Mouse (Mus musculus): Measurements from ENCODE around the gene Padi1. TPM values are rescaled to one million over a fixed set of nuclear protein-coding genes. Genes with fewer than 3 reads are reported as not detected.
A peak's percentile ranks its signal among the peaks of the same experiment; 100 is the strongest.

Gene Padi1
- polyA plus RNA-seq, 1 experiment from 2014 or later, result 0.28 TPM

GRCm38 (mm10) chr4:140843670-140844280 lies 1.8 kb downstream of the Padi1 start:
- ATAC-seq (ENCODE audit: insufficient number of reproducible peaks, low FRiP score), result no peak
- H3K27ac ChIP-seq (ENCODE audit: poor library complexity, severe bottlenecking), result no peak overlapping the region
- H3K9me3 ChIP-seq (replicated peaks), result no peaks in the 10 kb centered on the region
- H3K27me3 ChIP-seq (replicated peaks), result peaks cover 24% of the 10 kb centered on the region; the same call in 1 of the 2 replicates
- H3K4me2 ChIP-seq, result no peak overlapping the region
- H3K36me3 ChIP-seq, result no peaks in the 10 kb centered on the region
- peaks cover 20% of the 10 kb centered on the region for H3K4me1 ChIP-seq (replicated peaks)
- no peak overlapping the region for H3K4me3 ChIP-seq
- whole genome bisulfite sequencing, result 68% methylated on average over 15 of the region's 15 CpGs
- H3K9ac ChIP-seq, result no peak overlapping the region

GRCm38 (mm10) chr4:140842909-140843308 lies 2.7 kb downstream of the Padi1 start:
- Histone ChIP-seq H3K27ac (ENCODE audit: poor library complexity, severe bottlenecking) (no peak overlapping the region), H3K9me3 (replicated peaks) (no peaks in the 10 kb centered on the region), H3K27me3 (replicated peaks) (peaks cover 26% of the 10 kb centered on the region; the same call in 1 of the 2 replicates), H3K4me3 (no peak overlapping the region), H3K4me2 (no peak overlapping the region), H3K36me3 (no peaks in the 10 kb centered on the region), H3K4me1 (replicated peaks) (peaks cover 26% of the 10 kb centered on the region), H3K9ac (no peak overlapping the region)
- no peak for ATAC-seq (ENCODE audit: insufficient number of reproducible peaks, low FRiP score)
- WGBS, result 89% methylated on average over 1 of the region's 1 CpGs

GRCm38 (mm10) chr4:140837879-140838278 lies 7.7 kb downstream of the Padi1 start:
- Histone ChIP-seq H3K4me1 (replicated peaks) (peaks cover 16% of the 10 kb centered on the region), H3K4me3 (no peak overlapping the region), H3K36me3 (no peaks in the 10 kb centered on the region), H3K27ac (ENCODE audit: poor library complexity, severe bottlenecking) (no peak overlapping the region), H3K9me3 (replicated peaks) (no peaks in the 10 kb centered on the region), H3K27me3 (replicated peaks) (peaks cover 33% of the 10 kb centered on the region), H3K4me2 (peak overlapping the region; percentile 50), H3K9ac (no peak overlapping the region)
- peak; percentile 43; the same call in 1 of the 2 replicates for ATAC-seq (ENCODE audit: insufficient number of reproducible peaks, low FRiP score)
- 17% methylated on average over 8 of the region's 8 CpGs for WGBS

GRCm38 (mm10) chr4:140836208-140836866 lies 9.2 kb downstream of the Padi1 start:
- ATAC-seq (ENCODE audit: insufficient number of reproducible peaks, low FRiP score), result no peak
- Histone ChIP-seq H3K27ac (ENCODE audit: poor library complexity, severe bottlenecking) (no peak overlapping the region), H3K36me3 (no peaks in the 10 kb centered on the region), H3K9me3 (replicated peaks) (no peaks in the 10 kb centered on the region), H3K9ac (no peak overlapping the region), H3K4me2 (no peak overlapping the region), H3K27me3 (replicated peaks) (peaks cover 44% of the 10 kb centered on the region), H3K4me1 (replicated peaks) (peaks cover 13% of the 10 kb centered on the region), H3K4me3 (no peak overlapping the region)
- WGBS, result 76% methylated on average over 11 of the region's 11 CpGs

- WGBS, result 11% methylated on average over 10 of the region's 10 CpGs
- Histone ChIP-seq H3K36me3 (no peaks in the 10 kb centered on the region), H3K9ac (no peak overlapping the region), H3K4me1 (replicated peaks) (peaks cover 13% of the 10 kb centered on the region), H3K4me2 (no peak overlapping the region), H3K4me3 (no peak overlapping the region), H3K27me3 (replicated peaks) (peaks cover 51% of the 10 kb centered on the region), H3K9me3 (replicated peaks) (no peaks in the 10 kb centered on the region), H3K27ac (ENCODE audit: poor library complexity, severe bottlenecking) (no peak overlapping the region)
- peak; percentile 58; the same call in 1 of the 2 replicates for ATAC-seq (ENCODE audit: insufficient number of reproducible peaks, low FRiP score)
These were observed 9.9 kb downstream of the Padi1 start for GRCm38 (mm10) chr4:140835682-140836081.

GRCm38 (mm10) chr4:140834327-140834934 lies 11.1 kb downstream of the Padi1 start:
- WGBS, result 67% methylated on average over 6 of the region's 6 CpGs

GRCm38 (mm10) chr4:140832821-140833220 lies 12.8 kb downstream of the Padi1 start:
- H3K4me3 ChIP-seq, result no peak overlapping the region
- peaks cover 5% of the 10 kb centered on the region for H3K4me1 ChIP-seq (replicated peaks)
- peaks cover 54% of the 10 kb centered on the region for H3K27me3 ChIP-seq (replicated peaks)
- 60% methylated on average over 8 of the region's 8 CpGs for WGBS
- no peak overlapping the region for H3K9ac ChIP-seq
- ATAC-seq (ENCODE audit: insufficient number of reproducible peaks, low FRiP score), result no peak
- no peaks in the 10 kb centered on the region for H3K9me3 ChIP-seq (replicated peaks)
- H3K4me2 ChIP-seq, result no peak overlapping the region
- H3K27ac ChIP-seq (ENCODE audit: poor library complexity, severe bottlenecking), result no peak overlapping the region
- no peaks in the 10 kb centered on the region for H3K36me3 ChIP-seq

More at GRCm38 (mm10) chr4:140834327-140834934, 11.1 kb downstream of the Padi1 start:
- no peaks in the 10 kb centered on the region for H3K9me3 ChIP-seq (replicated peaks)
- peaks cover 61% of the 10 kb centered on the region for H3K27me3 ChIP-seq (replicated peaks)
- no peaks in the 10 kb centered on the region for H3K36me3 ChIP-seq
- ATAC-seq (ENCODE audit: insufficient number of reproducible peaks, low FRiP score), result no peak
- H3K4me2 ChIP-seq, result no peak overlapping the region
- no peak overlapping the region for H3K27ac ChIP-seq (ENCODE audit: poor library complexity, severe bottlenecking)
- peaks cover 13% of the 10 kb centered on the region for H3K4me1 ChIP-seq (replicated peaks)
- H3K4me3 ChIP-seq, result no peak overlapping the region
- no peak overlapping the region for H3K9ac ChIP-seq

- no peak overlapping the region for H3K9ac ChIP-seq
- WGBS, result 80% methylated on average over 4 of the region's 4 CpGs
- H3K9me3 ChIP-seq (replicated peaks), result no peaks in the 10 kb centered on the region
- no peak overlapping the region for H3K4me3 ChIP-seq
- no peak overlapping the region for H3K27ac ChIP-seq (ENCODE audit: poor library complexity, severe bottlenecking)
- no peaks in the 10 kb centered on the region for H3K4me1 ChIP-seq (replicated peaks)
- no peak for ATAC-seq (ENCODE audit: insufficient number of reproducible peaks, low FRiP score)
- H3K27me3 ChIP-seq (replicated peaks), result peaks cover 54% of the 10 kb centered on the region
- H3K4me2 ChIP-seq, result no peak overlapping the region
- no peaks in the 10 kb centered on the region for H3K36me3 ChIP-seq
These were observed 13.8 kb downstream of the Padi1 start for GRCm38 (mm10) chr4:140831808-140832207.

GRCm38 (mm10) chr4:140827237-140827636 lies 18.3 kb downstream of the Padi1 start:
- no peak overlapping the region for H3K4me3 ChIP-seq
- H3K9ac ChIP-seq, result no peak overlapping the region
- peaks cover 23% of the 10 kb centered on the region for H3K27me3 ChIP-seq (replicated peaks)
- H3K4me1 ChIP-seq (replicated peaks), result no peaks in the 10 kb centered on the region
- no peak overlapping the region for H3K4me2 ChIP-seq
- no peak for ATAC-seq (ENCODE audit: insufficient number of reproducible peaks, low FRiP score)
- 41% methylated on average over 3 of the region's 3 CpGs for WGBS
- H3K36me3 ChIP-seq, result no peaks in the 10 kb centered on the region
- no peak overlapping the region for H3K27ac ChIP-seq (ENCODE audit: poor library complexity, severe bottlenecking)
- H3K9me3 ChIP-seq (replicated peaks), result peaks cover 34% of the 10 kb centered on the region

- ATAC-seq (ENCODE audit: insufficient number of reproducible peaks, low FRiP score), result no peak
- WGBS, result 65% methylated on average over 11 of the region's 11 CpGs
These were observed 19.6 kb downstream of the Padi1 start for GRCm38 (mm10) chr4:140825942-140826341.

GRCm38 (mm10) chr4:140821988-140822387 lies 23.6 kb downstream of the Padi1 start:
- Histone ChIP-seq H3K4me3 (no peak overlapping the region), H3K27ac (ENCODE audit: poor library complexity, severe bottlenecking) (no peak overlapping the region), H3K4me1 (replicated peaks) (peaks cover 2% of the 10 kb centered on the region; the same call in 1 of the 2 replicates), H3K36me3 (no peaks in the 10 kb centered on the region), H3K4me2 (no peak overlapping the region), H3K27me3 (replicated peaks) (no peaks in the 10 kb centered on the region; the same call in 1 of the 2 replicates), H3K9ac (no peak overlapping the region), H3K9me3 (replicated peaks) (peaks cover 49% of the 10 kb centered on the region)
- 77% methylated on average over 5 of the region's 5 CpGs for WGBS
- ATAC-seq (ENCODE audit: insufficient number of reproducible peaks, low FRiP score), result no peak

More at GRCm38 (mm10) chr4:140825942-140826341, 19.6 kb downstream of the Padi1 start:
- peaks cover 12% of the 10 kb centered on the region for H3K27me3 ChIP-seq (replicated peaks)
- no peak overlapping the region for H3K4me3 ChIP-seq
- no peak overlapping the region for H3K4me2 ChIP-seq
- no peaks in the 10 kb centered on the region for H3K36me3 ChIP-seq
- no peak overlapping the region for H3K27ac ChIP-seq (ENCODE audit: poor library complexity, severe bottlenecking)
- H3K4me1 ChIP-seq (replicated peaks), result no peaks in the 10 kb centered on the region
- H3K9ac ChIP-seq, result no peak overlapping the region
- peaks cover 44% of the 10 kb centered on the region for H3K9me3 ChIP-seq (replicated peaks)
